8 mouse cellular contexts compared by ENCODE assay signal in the genomic region with DNA sequence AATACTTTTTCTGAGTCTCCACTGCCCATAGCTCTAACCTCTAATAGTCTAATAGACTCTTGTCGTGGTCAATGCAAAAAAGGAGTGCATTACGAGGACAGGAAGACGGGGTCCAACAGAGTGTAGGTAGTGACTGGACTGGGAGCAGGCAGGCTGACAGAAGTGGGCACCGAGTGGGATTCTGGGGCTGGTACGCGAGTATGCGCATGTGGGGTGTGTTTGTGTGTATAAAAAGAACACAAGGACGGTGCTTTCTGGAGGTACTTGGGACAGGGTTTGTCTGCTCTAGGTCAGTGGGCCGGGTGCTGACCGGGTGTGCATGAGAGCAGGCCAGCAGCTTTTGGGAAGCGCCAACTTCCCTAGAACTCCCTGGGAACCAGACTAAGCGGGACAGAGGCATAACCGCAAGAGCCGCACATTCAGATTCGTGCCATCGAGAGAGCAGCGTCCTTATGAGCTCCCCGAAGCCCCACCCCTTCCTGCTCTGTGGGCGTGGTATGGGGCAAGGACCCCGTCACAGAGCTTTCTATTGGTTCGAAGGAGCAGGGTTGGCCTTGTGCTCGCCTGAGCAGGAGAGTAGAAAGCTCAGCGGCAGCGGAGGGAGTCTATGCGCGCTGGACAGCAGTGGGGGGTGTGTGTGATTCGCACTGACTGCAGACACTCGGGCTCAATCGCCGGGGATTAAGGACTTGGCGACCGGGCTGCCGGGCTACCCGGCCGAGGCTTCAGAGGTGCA. TPM values are rescaled to one million over a fixed set of nuclear protein-coding genes. Genes with fewer than 3 reads are reported as not detected.
DNase-seq lines count a peak whose midpoint lies in the region; ATAC-seq lines count a peak whose summit lies in the region.

Gene Efnb1, plus strand, starts transcription at position 608 of the 736 bp plus-strand sequence.

- WGBS in hindbrain, embryonic 15.5 days, result 33% methylated on average over 35 of the region's 35 CpGs

- H3K27me3 ChIP-seq in hindbrain, embryonic 15.5 days, result 0 out of 2 replicates have a peak, but pooled peaks cover 2% of the 10 kb centered on the region

- H3K9me3 ChIP-seq in hindbrain, embryonic 15.5 days, result no peaks in the 10 kb centered on the region

- peaks cover 20% of the 10 kb centered on the region for H3K4me1 ChIP-seq in hindbrain, embryonic 15.5 days (replicated peaks)

- H3K27ac ChIP-seq in hindbrain, embryonic 15.5 days (replicated peaks), result peak within 1 kb of the TSS; percentile 74

- peak within 1 kb of the TSS; percentile 69 for H3K9ac ChIP-seq in hindbrain, embryonic 15.5 days

- DNase-seq in R1 (ENCODE audit: low read depth, low spot score), result peak; percentile 90
- DNase-seq in cerebellum, postnatal 36 days, result peak; percentile 78
- peak; percentile 84 to 85 for DNase-seq in frontal cortex, postnatal 36 days (ENCODE audit: low spot score in 2 of 2)
- DNase-seq in left cerebral cortex, adult 11 months (ENCODE audit: low spot score), result peak; percentile 83
- DNase-seq in lung, postnatal 4 days, result peak; percentile 92 to 96
- DNase-seq in retina, postnatal 7 days (ENCODE audit: low read depth, low spot score), result peak; percentile 73
- peak; percentile 82 for DNase-seq in urinary bladder, adult 2 months (ENCODE audit: low spot score)

- ATAC-seq in hindbrain, embryonic 15.5 days (ENCODE audit: low FRiP score, low read depth), result peak; percentile 95

- H3K36me3 ChIP-seq in hindbrain, embryonic 15.5 days, result no peaks in the 10 kb centered on the region

- H3K4me3 ChIP-seq in hindbrain, embryonic 15.5 days, result peak within 1 kb of the TSS; percentile 67

- peak within 1 kb of the TSS; percentile 74 for H3K4me2 ChIP-seq in hindbrain, embryonic 15.5 days

RNA-seq across cellular contexts. Expression of gene Efnb1, which starts in this region (rescaled TPM):
- 28.9 and 29.5 TPM in 2 replicates for polyA plus RNA-seq in hindbrain, embryonic 15.5 days (2015; fragmentation: Nextera tagmentation; extraction: Ambion mirVana)
- polyA plus RNA-seq in urinary bladder, adult 2 months (2012; rRNA removed), result 22.2 and 23.2 TPM in 2 replicates

Comparison
In these comparisons a context has a peak if more than half of its experiments do, and no peak if none do; other contexts are left out.
1. Peak in every context shown above with its lines: DNase-seq, ATAC-seq, H3K4me3 ChIP-seq and H3K27ac ChIP-seq.